Mouse (Mus musculus) lung, postnatal 14 days (tissue): ENCODE results near the gene Dtymk.
"Not testable (repeated sequence)": the region's sequence is repeated elsewhere in the genome, so short reads cannot be mapped to it uniquely, and the experiment has no call there.

Source experiments
- DNase-seq: peaks from one replicate; pipeline ENCODE4 v3.0.0; 2021

Gene Dtymk

GRCm38 (mm10) chr1:93801741-93802238 lies at the start of gene Dtymk:
TSS of gene Dtymk (minus strand) at chr1:93801934.
- peak; percentile 91 for DNase-seq

GRCm38 (mm10) chr1:93845766-93846366 lies 44.1 kb upstream of the Dtymk start:
- not testable (repeated sequence) for DNase-seq

- not testable (repeated sequence) for DNase-seq
Observed at GRCm38 (mm10) chr1:93838569-93838968, 36.8 kb upstream of the Dtymk start.

GRCm38 (mm10) chr1:93837335-93837734 lies 35.6 kb upstream of the Dtymk start:
- DNase-seq: no peak

- no peak for DNase-seq
Observed at GRCm38 (mm10) chr1:93836532-93836913, 34.8 kb upstream of the Dtymk start.

- no peak for DNase-seq
Observed at GRCm38 (mm10) chr1:93835876-93836531, 34.3 kb upstream of the Dtymk start.

GRCm38 (mm10) chr1:93835211-93835610 lies 33.5 kb upstream of the Dtymk start:
- no peak for DNase-seq

- DNase-seq: no peak
Observed at GRCm38 (mm10) chr1:93834671-93835150, 33.0 kb upstream of the Dtymk start.

- DNase-seq: not testable (repeated sequence)
Observed at GRCm38 (mm10) chr1:93832754-93833360, 31.1 kb upstream of the Dtymk start.

GRCm38 (mm10) chr1:93826540-93826835 lies 24.8 kb upstream of the Dtymk start:
- DNase-seq: no peak

GRCm38 (mm10) chr1:93825771-93826539 lies 24.2 kb upstream of the Dtymk start:
- DNase-seq: peak; percentile 17

GRCm38 (mm10) chr1:93825105-93825674 lies 23.5 kb upstream of the Dtymk start:
- peak; percentile 94 for DNase-seq

GRCm38 (mm10) chr1:93824609-93825008 lies 22.9 kb upstream of the Dtymk start, which contains the start of gene D2hgdh:
TSS of gene D2hgdh (plus strand) at chr1:93824909.
- DNase-seq: no peak

- no peak for DNase-seq
Observed at GRCm38 (mm10) chr1:93823796-93824495, 22.2 kb upstream of the Dtymk start.

GRCm38 (mm10) chr1:93818722-93819121 lies 17.0 kb upstream of the Dtymk start:
- no peak for DNase-seq

GRCm38 (mm10) chr1:93817823-93818532 lies 16.2 kb upstream of the Dtymk start:
- DNase-seq: no peak

GRCm38 (mm10) chr1:93811495-93812039 lies 9.8 kb upstream of the Dtymk start:
- no peak for DNase-seq

- DNase-seq: no peak
Observed at GRCm38 (mm10) chr1:93810011-93810410, 8.3 kb upstream of the Dtymk start.

GRCm38 (mm10) chr1:93808871-93809270 lies 7.1 kb upstream of the Dtymk start:
- no peak for DNase-seq

- no peak for DNase-seq
Observed at GRCm38 (mm10) chr1:93805221-93805951, 3.7 kb upstream of the Dtymk start.

GRCm38 (mm10) chr1:93804818-93805217 lies 3.1 kb upstream of the Dtymk start:
- no peak for DNase-seq
